ENCODE assay signal across 28 mouse cellular contexts in genomic region chr14:27408240-27408639, GRCm38 (mm10). TPM values are rescaled to one million over a fixed set of nuclear protein-coding genes. Genes with fewer than 3 reads are reported as not detected.
DNase-seq lines count a peak whose midpoint lies in the region; ATAC-seq and TF ChIP-seq lines count a peak whose summit lies in the region.
"Had no signal": no experiment of that assay in that cellular context is flagged by ENCODE, and none has a peak within 500 bp of the region (broad histone marks: within the 10 kb centered on the region; RNA-seq: fewer than 3 reads in every experiment).

No protein-coding gene starts in this region.

- TF ChIP-seq EP300 in heart, adult 2 months (IDR thresholded peaks at IDR 0.05; ENCODE audit: insufficient read depth, low read depth, low read length), result 0 out of 2 replicates have a peak, but pooled peaks have one; percentile 44

- peaks cover 6% of the 10 kb centered on the region; the same call in 1 of the 2 replicates for H3K36me3 ChIP-seq in heart, adult 2 months (ENCODE audit: control insufficient read depth, insufficient read depth, low read length)
- H3K36me3 ChIP-seq in midbrain, embryonic 11.5 days (ENCODE audit: control insufficient read depth, insufficient read depth, low read length), result no peaks in the 10 kb centered on the region
- H3K36me3 ChIP-seq: embryonic facial prominence, embryonic 12.5 days; hindbrain, embryonic 12.5 days; liver, embryonic 12.5 days; midbrain, embryonic 15.5 days had no signal

- H3K9me3 ChIP-seq in midbrain, embryonic 11.5 days (ENCODE audit: control insufficient read depth, low read length), result no peaks in the 10 kb centered on the region
- H3K9me3 ChIP-seq: embryonic facial prominence, embryonic 12.5 days; hindbrain, embryonic 12.5 days; liver, embryonic 12.5 days had no signal

- H3K27ac ChIP-seq in heart, adult 2 months, result peak overlapping the region; percentile 21
- H3K27ac ChIP-seq in midbrain, embryonic 11.5 days (ENCODE audit: low read depth, low read length), result no peak overlapping the region
- H3K27ac ChIP-seq: embryonic facial prominence, embryonic 12.5 days; hindbrain, embryonic 12.5 days; hindbrain, postnatal 0 days; liver, embryonic 12.5 days; macrophage; midbrain, embryonic 15.5 days had no signal

- no peaks in the 10 kb centered on the region for H3K79me2 ChIP-seq in heart, adult 2 months (replicated peaks; ENCODE audit: control insufficient read depth, insufficient read depth, low read length)

- peak in 1 of 2 experiments; percentile 23 for DNase-seq in heart, adult 2 months
- DNase-seq in heart, postnatal 10 days, result no peak
- DNase-seq in kidney, postnatal 36 days, result peak; percentile 45 to 61
- DNase-seq in kidney, postnatal 10 days, result no peak
- DNase-seq in lung, postnatal 10 days, result peak; percentile 57
- no peak for DNase-seq in midbrain, embryonic 11.5 days (ENCODE audit: low spot score, missing footprints)
- DNase-seq in gastrocnemius, adult 8-10 months (ENCODE audit: low spot score in 2 of 2), result no peak
- DNase-seq: adrenal gland, postnatal 10 days; cerebellum, adult 11 months; cerebellum, adult 9-10 months; cerebellum, postnatal 36 days; gastrocnemius, postnatal 25 days; kidney, postnatal 14 days; layer of hippocampus, postnatal 36 days; left cerebral cortex, postnatal 4 days; liver, postnatal 0 days; right cerebral cortex, adult 18-20 months; spleen, adult 18-20 months; thymus, postnatal 14 days had no signal

- TF ChIP-seq CTCF in heart, adult 2 months (IDR thresholded peaks at IDR 0.05), result no peak

- no peak overlapping the region for H3K9ac ChIP-seq in heart, adult 2 months (ENCODE audit: low read depth, low read length)
- H3K9ac ChIP-seq in midbrain, embryonic 11.5 days (ENCODE audit: low read length), result no peak overlapping the region
- H3K9ac ChIP-seq: embryonic facial prominence, embryonic 12.5 days; hindbrain, embryonic 12.5 days; liver, embryonic 12.5 days; liver, postnatal 0 days; midbrain, embryonic 15.5 days had no signal

- no peaks in the 10 kb centered on the region for H3K27me3 ChIP-seq in heart, adult 2 months (ENCODE audit: control insufficient read depth, insufficient read depth, low read length)
- H3K27me3 ChIP-seq in midbrain, embryonic 11.5 days (ENCODE audit: control insufficient read depth, insufficient read depth, low read length), result no peaks in the 10 kb centered on the region
- H3K27me3 ChIP-seq: CH12.LX; embryonic facial prominence, embryonic 12.5 days; hindbrain, embryonic 12.5 days; liver, embryonic 12.5 days; midbrain, embryonic 15.5 days had no signal

- WGBS in heart, adult 2 months, result 62% methylated on average over 3 of the region's 3 CpGs
- 89% methylated on average over 3 of the region's 3 CpGs for WGBS in midbrain, embryonic 11.5 days

- no peak for TF ChIP-seq POLR2A in heart, adult 2 months (IDR thresholded peaks at IDR 0.05; ENCODE audit: insufficient read depth, low read depth, low read length)

- H3K4me2 ChIP-seq in midbrain, embryonic 11.5 days, result no peak overlapping the region
- H3K4me2 ChIP-seq: embryonic facial prominence, embryonic 12.5 days; hindbrain, embryonic 12.5 days; liver, embryonic 12.5 days; midbrain, embryonic 15.5 days had no signal

- H3K4me3 ChIP-seq in heart, adult 2 months, result no peak overlapping the region
- no peak overlapping the region for H3K4me3 ChIP-seq in midbrain, embryonic 11.5 days (ENCODE audit: low read depth, low read length)
- H3K4me3 ChIP-seq: embryonic facial prominence, embryonic 12.5 days; hindbrain, embryonic 12.5 days; liver, embryonic 12.5 days; midbrain, embryonic 15.5 days had no signal

- peaks cover 6% of the 10 kb centered on the region; the same call in 1 of the 2 replicates for H3K4me1 ChIP-seq in heart, adult 2 months (ENCODE audit: control insufficient read depth, insufficient read depth, low read length)
- H3K4me1 ChIP-seq in midbrain, embryonic 11.5 days (ENCODE audit: control insufficient read depth, insufficient read depth, low read length), result no peaks in the 10 kb centered on the region
- H3K4me1 ChIP-seq: embryonic facial prominence, embryonic 12.5 days; hindbrain, embryonic 12.5 days; liver, embryonic 12.5 days; midbrain, embryonic 15.5 days had no signal

- intact Hi-C loops in heart, adult 2 months (cut with DNase I), result no loop called here
- intact Hi-C loops in heart, postnatal 10 days (cut with DNase I), result no loop called here

- ATAC-seq in midbrain, embryonic 11.5 days (ENCODE audit: low FRiP score), result no peak
- ATAC-seq: forebrain, embryonic 14.5 days; hindbrain, postnatal 0 days; intestine, embryonic 16.5 days; liver, embryonic 12.5 days; liver, postnatal 0 days; midbrain, embryonic 15.5 days had no signal

RNA-seq across cellular contexts. Expression of gene Fam208a, which starts 20.4 kb away (rescaled TPM):
- total RNA-seq in heart, adult 2 months (2021), result 10 to 100 TPM in 1 of 2 experiments, 1 to 10 TPM in 1; 9.8 to 11.4 TPM
- polyA plus RNA-seq in heart, adult 2 months (2012; rRNA removed), result 3.3 and 7.2 TPM in 2 replicates
- total RNA-seq in heart, postnatal 10 days (2021), result 10 to 100 TPM; 13.2 to 15.4 TPM
- polyA plus RNA-seq in midbrain, embryonic 11.5 days (2014; fragmentation: Nextera tagmentation; extraction: Ambion mirVana), result 10.5 and 13.8 TPM in 2 replicates
- 1 to 10 TPM; 3.1 to 4.5 (median 4.1) TPM for total RNA-seq in gastrocnemius, adult 8-10 months (2022)

Comparison
In these comparisons a context has a peak if more than half of its experiments do, and no peak if none do; other contexts are left out.
1. DNase-seq: peak in kidney, postnatal 36 days (2 of 2) and lung, postnatal 10 days (single experiment); none in heart, postnatal 10 days (0 of 2), kidney, postnatal 10 days (single experiment), midbrain, embryonic 11.5 days (single experiment) and gastrocnemius, adult 8-10 months (0 of 2).